Mouse (Mus musculus): ENCODE data around the gene Nfkb1. TPM values are rescaled to one million over a fixed set of nuclear protein-coding genes. Genes with fewer than 3 reads are reported as not detected.

Gene Nfkb1
- polyA plus RNA-seq, 1 experiment: 0.07 TPM

DNA sequence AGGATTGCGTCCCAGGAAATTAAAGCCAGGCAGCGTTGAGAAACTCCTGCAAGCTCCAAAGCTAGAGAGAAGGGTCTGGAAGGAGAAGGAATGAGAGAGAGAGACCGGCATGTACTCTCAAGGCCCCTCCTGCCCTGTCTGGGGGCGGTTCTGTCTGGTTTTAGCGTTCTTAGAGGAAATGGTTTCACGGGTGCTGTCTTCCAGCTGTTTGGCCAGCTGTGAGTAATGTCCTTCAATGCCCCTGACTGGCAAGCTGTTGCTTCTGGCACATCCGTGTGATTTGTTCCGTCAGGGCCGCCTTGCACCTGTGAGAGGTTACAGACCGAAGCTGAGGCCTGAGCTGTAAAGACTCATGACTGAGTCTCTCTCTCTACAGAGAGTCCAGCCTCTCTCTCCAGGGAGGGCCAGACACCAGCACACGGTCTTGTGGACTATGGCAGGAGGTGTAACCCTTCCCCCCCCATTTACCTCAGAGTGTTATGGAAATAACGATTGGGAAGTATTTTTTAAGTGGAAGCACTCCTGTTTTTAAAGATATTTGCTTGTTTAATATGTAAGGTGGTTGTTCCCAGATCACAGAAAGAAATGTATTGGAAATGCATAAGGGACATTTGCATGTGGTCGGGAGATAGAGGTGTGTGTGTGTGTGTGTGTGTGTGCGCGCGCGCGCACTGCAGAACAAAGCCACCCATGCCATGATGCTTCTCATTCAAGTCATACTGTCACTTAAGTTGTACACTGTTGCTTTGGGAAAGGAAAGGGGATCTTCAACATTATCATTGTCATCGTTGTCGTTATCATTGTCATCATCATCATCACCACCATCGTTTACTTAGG lies 110.7 kb downstream of the Nfkb1 start:
- peaks cover 12% of the 10 kb centered on the region for H3K36me3 ChIP-seq (ENCODE audit: control insufficient read depth)
- H3K27me3 ChIP-seq (ENCODE audit: control insufficient read depth): no peaks in the 10 kb centered on the region
- H3K4me1 ChIP-seq (ENCODE audit: control insufficient read depth): peaks cover 6% of the 10 kb centered on the region
- TF ChIP-seq GATA1 (IDR thresholded peaks at IDR 0.05; ENCODE audit: low read length) (no peak), TAL1 (IDR thresholded peaks at IDR 0.05; ENCODE audit: low read length) (no peak)
- H3K9me3 ChIP-seq (ENCODE audit: control insufficient read depth, low read length): no peaks in the 10 kb centered on the region
- no peak overlapping the region for H3K4me3 ChIP-seq (replicated peaks)

DNA sequence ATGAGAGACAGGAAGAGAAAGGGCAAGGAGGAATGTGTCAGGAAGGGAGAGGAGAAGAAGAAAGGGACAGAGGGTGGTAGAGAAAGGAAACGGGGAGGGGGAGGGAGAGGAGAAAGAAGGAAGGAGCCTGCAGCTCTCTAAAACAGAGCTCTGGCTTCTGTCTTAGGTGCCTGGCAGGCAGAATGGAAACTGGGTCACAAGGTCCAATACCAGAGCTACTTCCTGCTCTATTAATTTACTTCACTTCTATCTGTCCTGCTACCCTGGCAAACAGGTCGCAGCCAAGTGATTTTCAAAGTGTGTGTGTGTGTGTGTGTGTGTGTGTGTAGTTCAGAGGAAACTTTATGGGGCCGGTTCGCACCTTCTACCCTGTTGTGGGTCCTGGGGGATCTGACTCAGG lies 112.2 kb downstream of the Nfkb1 start:
- Histone ChIP-seq H3K9me3 (ENCODE audit: control insufficient read depth, low read length) (no peaks in the 10 kb centered on the region), H3K4me3 (replicated peaks) (no peak overlapping the region), H3K4me1 (ENCODE audit: control insufficient read depth) (no peaks in the 10 kb centered on the region), H3K27me3 (ENCODE audit: control insufficient read depth) (no peaks in the 10 kb centered on the region), H3K36me3 (ENCODE audit: control insufficient read depth) (peaks cover 3% of the 10 kb centered on the region)
- TF ChIP-seq TAL1 (IDR thresholded peaks at IDR 0.05; ENCODE audit: low read length) (no peak), GATA1 (IDR thresholded peaks at IDR 0.05; ENCODE audit: low read length) (no peak)

DNA sequence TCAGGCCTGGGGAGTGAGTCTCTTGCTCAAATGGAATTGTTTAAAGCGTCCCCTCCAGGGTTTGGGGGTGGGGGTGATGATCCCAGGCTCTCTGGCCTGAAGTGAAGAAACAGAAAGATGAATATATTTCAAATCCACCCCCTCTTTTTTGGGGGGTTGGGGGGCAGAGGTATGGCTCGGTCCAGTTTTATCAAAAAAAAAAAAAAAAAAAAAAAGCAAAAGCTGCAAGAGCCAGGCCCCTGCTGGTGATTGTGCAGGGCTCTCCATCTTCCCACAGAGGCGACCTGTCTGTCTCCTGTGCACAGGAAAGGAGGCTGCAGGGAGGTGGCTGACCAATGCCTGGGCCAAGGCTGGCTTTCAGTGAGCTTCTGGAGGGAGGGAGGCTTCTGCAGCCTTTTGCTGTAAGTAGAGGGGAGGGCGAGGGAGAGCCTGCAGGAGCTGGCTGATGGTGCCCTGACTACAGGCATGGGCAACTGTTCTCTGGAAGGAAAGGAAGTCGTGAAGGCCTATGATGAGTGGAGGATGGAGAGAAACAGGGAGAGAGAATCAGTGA lies 112.7 kb downstream of the Nfkb1 start:
- TF ChIP-seq GATA1 (IDR thresholded peaks at IDR 0.05; ENCODE audit: low read length): no peak
- Histone ChIP-seq H3K4me3 (replicated peaks) (no peak overlapping the region), H3K4me1 (ENCODE audit: control insufficient read depth) (no peaks in the 10 kb centered on the region), H3K27me3 (ENCODE audit: control insufficient read depth) (no peaks in the 10 kb centered on the region), H3K36me3 (ENCODE audit: control insufficient read depth) (no peaks in the 10 kb centered on the region), H3K9me3 (ENCODE audit: control insufficient read depth, low read length) (no peaks in the 10 kb centered on the region)

DNA sequence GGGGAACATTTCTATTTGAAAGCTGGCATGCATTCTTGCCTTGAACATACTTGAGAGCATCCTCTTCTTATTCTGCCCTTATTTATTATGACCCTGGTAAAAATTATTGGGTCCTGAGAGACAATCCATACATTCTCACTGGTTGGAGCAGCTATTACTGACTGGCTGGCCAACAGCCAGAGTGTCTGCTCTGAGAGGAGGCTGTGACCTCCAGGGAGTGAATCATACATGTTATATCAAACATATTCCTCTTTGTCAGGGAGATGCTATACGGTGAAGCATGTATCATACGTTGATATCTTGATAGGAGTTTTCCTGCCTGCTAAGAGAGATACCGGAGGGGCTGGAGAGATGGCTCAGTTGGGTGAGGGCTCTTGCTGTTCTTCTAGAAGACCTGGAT lies 116.2 kb downstream of the Nfkb1 start:
- TF ChIP-seq GATA1 (IDR thresholded peaks at IDR 0.05; ENCODE audit: low read length): no peak
- no peak for TF ChIP-seq TAL1 (IDR thresholded peaks at IDR 0.05; ENCODE audit: low read length)
- Histone ChIP-seq H3K27me3 (ENCODE audit: control insufficient read depth) (no peaks in the 10 kb centered on the region), H3K9me3 (ENCODE audit: control insufficient read depth, low read length) (no peaks in the 10 kb centered on the region), H3K4me3 (replicated peaks) (no peak overlapping the region), H3K4me1 (ENCODE audit: control insufficient read depth) (no peaks in the 10 kb centered on the region), H3K36me3 (ENCODE audit: control insufficient read depth) (no peaks in the 10 kb centered on the region)

DNA sequence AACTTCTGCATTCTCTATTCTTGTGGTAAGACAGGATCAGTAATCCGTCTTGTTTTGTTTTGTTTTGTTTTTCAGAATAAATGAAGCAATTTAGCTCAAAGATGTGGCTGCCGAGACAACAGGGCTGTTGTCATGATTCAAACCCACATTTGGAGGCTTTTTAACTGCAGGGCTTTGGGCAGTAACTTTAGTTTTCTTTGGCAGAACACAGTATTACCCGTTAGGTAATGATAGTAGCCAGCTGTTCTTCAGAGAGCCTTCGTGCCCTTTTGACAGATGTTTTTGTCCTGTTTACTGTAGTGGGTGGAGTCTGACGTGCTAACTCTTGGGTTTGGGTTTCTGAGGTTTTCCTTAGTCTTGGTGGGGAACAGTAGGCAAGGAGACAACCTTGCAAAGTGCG lies 118.3 kb downstream of the Nfkb1 start:
- Histone ChIP-seq H3K27me3 (ENCODE audit: control insufficient read depth) (no peaks in the 10 kb centered on the region), H3K4me3 (replicated peaks) (no peak overlapping the region), H3K9me3 (ENCODE audit: control insufficient read depth, low read length) (no peaks in the 10 kb centered on the region), H3K36me3 (ENCODE audit: control insufficient read depth) (no peaks in the 10 kb centered on the region), H3K4me1 (ENCODE audit: control insufficient read depth) (no peaks in the 10 kb centered on the region)
- no peak for TF ChIP-seq TAL1 (IDR thresholded peaks at IDR 0.05; ENCODE audit: low read length)
- TF ChIP-seq GATA1 (IDR thresholded peaks at IDR 0.05; ENCODE audit: low read length): no peak

DNA sequence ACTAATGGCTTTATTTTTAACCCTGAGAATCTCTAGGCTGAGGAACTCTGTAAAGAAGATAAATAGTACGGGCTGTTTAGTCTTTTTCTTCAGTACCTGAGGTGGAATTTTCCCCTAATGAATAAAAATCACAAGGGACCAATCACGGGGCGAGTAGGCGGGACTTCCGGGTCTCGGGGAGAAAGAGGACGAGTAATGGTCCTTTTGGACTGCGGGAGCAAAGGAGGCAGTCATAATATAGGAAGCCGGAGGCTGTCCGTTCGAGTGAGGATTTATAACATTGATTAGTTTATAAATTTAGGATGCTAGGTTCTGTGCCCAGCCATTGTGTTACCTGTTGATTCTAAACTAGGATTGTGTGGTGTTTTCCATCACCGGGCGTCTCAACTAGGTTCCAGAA lies 119.8 kb downstream of the Nfkb1 start:
- TF ChIP-seq TAL1 (IDR thresholded peaks at IDR 0.05; ENCODE audit: low read length): no peak
- H3K27me3 ChIP-seq (ENCODE audit: control insufficient read depth): no peaks in the 10 kb centered on the region
- H3K36me3 ChIP-seq (ENCODE audit: control insufficient read depth): no peaks in the 10 kb centered on the region
- H3K4me3 ChIP-seq (replicated peaks): no peak overlapping the region
- no peaks in the 10 kb centered on the region for H3K9me3 ChIP-seq (ENCODE audit: control insufficient read depth, low read length)
- H3K4me1 ChIP-seq (ENCODE audit: control insufficient read depth): no peaks in the 10 kb centered on the region

DNA sequence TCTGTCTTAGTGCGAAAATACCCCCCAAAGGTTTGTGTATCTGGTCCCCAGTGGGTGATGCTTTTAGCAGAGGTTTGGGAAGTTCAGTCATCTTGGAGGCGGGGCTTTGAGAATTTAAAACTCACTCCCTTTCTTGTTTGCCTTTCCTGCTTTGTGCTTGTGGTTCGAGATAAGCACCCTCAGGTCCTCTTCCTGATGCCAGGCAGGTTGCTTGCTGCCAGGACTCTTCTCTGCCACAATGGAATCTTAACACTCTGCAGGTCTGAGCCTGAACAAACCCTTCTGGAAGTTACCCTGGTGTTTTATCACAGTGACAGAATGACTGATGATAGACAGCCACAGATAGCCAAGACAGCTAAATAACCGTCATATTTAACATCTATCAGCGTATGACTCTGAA lies 122.7 kb downstream of the Nfkb1 start:
- H3K36me3 ChIP-seq (ENCODE audit: control insufficient read depth): no peaks in the 10 kb centered on the region
- no peaks in the 10 kb centered on the region for H3K4me1 ChIP-seq (ENCODE audit: control insufficient read depth)
- no peaks in the 10 kb centered on the region for H3K9me3 ChIP-seq (ENCODE audit: control insufficient read depth, low read length)
- H3K27me3 ChIP-seq (ENCODE audit: control insufficient read depth): no peaks in the 10 kb centered on the region
- TF ChIP-seq TAL1 (IDR thresholded peaks at IDR 0.05; ENCODE audit: low read length) (no peak), GATA1 (IDR thresholded peaks at IDR 0.05; ENCODE audit: low read length) (no peak)
- H3K4me3 ChIP-seq (replicated peaks): no peak overlapping the region

DNA sequence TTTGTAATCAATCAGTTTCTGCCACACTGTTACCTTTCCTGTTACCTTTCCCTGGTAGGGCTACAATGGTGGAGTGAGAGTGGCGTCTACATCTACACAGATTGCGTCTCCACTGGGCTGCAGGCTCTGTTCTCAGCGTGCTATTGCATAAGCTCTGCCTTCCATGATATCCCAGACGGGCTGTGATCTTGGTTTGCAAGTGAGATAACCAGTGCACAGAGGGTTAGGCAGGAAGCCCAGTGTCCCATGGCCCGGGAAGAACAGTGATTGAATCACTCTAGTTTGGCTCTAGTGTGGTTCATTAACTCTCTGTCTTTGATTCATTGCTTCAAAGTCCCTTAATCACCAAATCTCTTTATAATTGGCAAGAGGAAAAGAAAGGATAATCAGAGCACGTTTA lies 123.5 kb downstream of the Nfkb1 start:
- no peak for TF ChIP-seq TAL1 (IDR thresholded peaks at IDR 0.05; ENCODE audit: low read length)
- TF ChIP-seq GATA1 (IDR thresholded peaks at IDR 0.05; ENCODE audit: low read length): peak; percentile 28; the same call in 1 of the 2 replicates
- H3K4me1 ChIP-seq (ENCODE audit: control insufficient read depth): no peaks in the 10 kb centered on the region
- H3K27me3 ChIP-seq (ENCODE audit: control insufficient read depth): no peaks in the 10 kb centered on the region
- no peaks in the 10 kb centered on the region for H3K36me3 ChIP-seq (ENCODE audit: control insufficient read depth)
- H3K9me3 ChIP-seq (ENCODE audit: control insufficient read depth, low read length): no peaks in the 10 kb centered on the region
- no peak overlapping the region for H3K4me3 ChIP-seq (replicated peaks)

DNA sequence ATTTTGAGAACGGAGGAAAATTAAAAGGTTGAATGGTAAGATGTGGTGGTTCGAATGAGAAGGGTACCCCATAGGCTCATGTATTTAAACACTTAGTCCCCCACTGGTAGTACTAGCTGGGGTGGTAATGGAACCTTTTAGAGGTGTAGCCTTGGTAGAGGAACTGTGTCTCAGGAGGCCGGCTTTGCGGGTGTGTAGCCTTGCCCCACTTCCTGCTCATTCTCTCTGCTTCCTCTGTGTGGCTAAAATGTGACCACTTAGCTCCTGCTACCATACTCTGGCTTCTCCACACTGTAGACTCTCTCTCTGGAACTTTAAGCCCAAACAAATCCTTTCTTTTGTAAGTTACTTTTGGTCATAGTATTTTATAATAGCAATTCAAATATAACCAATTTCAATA lies 126.0 kb downstream of the Nfkb1 start:
- no peaks in the 10 kb centered on the region for H3K9me3 ChIP-seq (ENCODE audit: control insufficient read depth, low read length)
- no peaks in the 10 kb centered on the region for H3K27me3 ChIP-seq (ENCODE audit: control insufficient read depth)
- TF ChIP-seq TAL1 (IDR thresholded peaks at IDR 0.05; ENCODE audit: low read length): no peak
- H3K36me3 ChIP-seq (ENCODE audit: control insufficient read depth): no peaks in the 10 kb centered on the region
- H3K4me3 ChIP-seq (replicated peaks): no peak overlapping the region
- no peaks in the 10 kb centered on the region for H3K4me1 ChIP-seq (ENCODE audit: control insufficient read depth)

DNA sequence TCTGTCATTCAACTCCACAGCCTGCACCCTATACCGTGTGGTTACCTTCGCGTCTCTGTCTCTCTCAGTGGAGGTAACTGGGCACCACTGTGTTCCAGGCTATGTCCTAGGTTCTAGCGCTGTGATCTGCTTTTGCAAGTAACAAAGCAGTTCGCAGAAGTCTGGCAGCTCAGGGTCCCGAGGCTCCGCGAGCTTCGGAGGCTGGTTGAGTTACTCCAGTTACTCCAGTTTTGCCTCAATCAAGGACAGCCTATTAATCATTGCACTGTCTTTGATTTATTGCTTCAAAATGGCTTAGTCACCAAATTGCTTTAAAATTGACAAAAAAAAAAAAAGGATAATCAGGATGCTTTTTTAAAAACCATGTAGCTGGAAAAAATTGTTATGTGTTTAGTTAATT lies 126.6 kb downstream of the Nfkb1 start:
- Histone ChIP-seq H3K36me3 (ENCODE audit: control insufficient read depth) (no peaks in the 10 kb centered on the region), H3K27me3 (ENCODE audit: control insufficient read depth) (no peaks in the 10 kb centered on the region), H3K4me3 (replicated peaks) (no peak overlapping the region), H3K4me1 (ENCODE audit: control insufficient read depth) (no peaks in the 10 kb centered on the region), H3K9me3 (ENCODE audit: control insufficient read depth, low read length) (no peaks in the 10 kb centered on the region)
- no peak for TF ChIP-seq TAL1 (IDR thresholded peaks at IDR 0.05; ENCODE audit: low read length)
- no peak for TF ChIP-seq GATA1 (IDR thresholded peaks at IDR 0.05; ENCODE audit: low read length)
